ENCODE assay signal across 10 mouse cellular contexts in the genomic region with DNA sequence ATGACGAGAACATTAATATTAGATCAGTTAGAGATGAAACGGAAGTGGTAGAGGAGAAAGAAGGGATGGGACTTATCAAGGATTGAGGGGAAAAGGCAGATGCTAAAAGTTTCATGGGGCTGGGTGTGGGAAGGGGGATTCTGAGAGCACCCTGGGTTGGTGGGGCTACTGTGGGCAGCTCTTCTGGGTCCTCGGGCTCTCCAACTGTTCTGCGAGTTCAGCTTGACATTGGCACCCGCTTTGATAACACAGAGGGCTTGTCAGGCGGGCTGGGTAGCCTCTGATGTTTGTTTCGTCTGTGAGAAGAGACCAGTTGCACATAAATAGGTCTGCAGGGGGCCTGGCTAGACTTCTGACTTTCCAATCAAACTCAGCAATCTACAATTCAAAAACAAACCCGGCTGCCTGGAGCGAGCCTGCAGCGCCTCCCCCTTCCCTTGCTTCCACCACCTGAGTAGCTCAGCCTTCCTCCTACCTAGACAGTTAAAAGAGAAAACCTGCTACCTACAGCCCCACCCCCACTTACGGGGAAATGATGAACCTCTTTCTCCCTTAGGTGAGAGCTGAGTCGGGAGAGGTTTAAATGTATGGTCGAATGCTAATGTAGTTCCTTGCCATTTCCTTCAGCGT.
DNase-seq lines count a peak whose midpoint lies in the region; ATAC-seq lines count a peak whose summit lies in the region.
"Had no signal": no experiment of that assay in that cellular context is flagged by ENCODE, and none has a peak within 500 bp of the region (broad histone marks: within the 10 kb centered on the region; RNA-seq: fewer than 3 reads in every experiment).

No protein-coding gene starts in this region.

- no peak overlapping the region for H3K9ac ChIP-seq in neural tube, embryonic 12.5 days
- H3K9ac ChIP-seq in embryonic facial prominence, embryonic 14.5 days (ENCODE audit: low read depth, low read length) = no peak overlapping the region
- no peak overlapping the region for H3K9ac ChIP-seq in kidney, embryonic 15.5 days
- H3K9ac ChIP-seq in stomach, embryonic 16.5 days (ENCODE audit: low read length) = no peak overlapping the region

- 0 out of 2 replicates have a peak overlapping the region, but pooled peaks have one; percentile 24 for H3K4me2 ChIP-seq in neural tube, embryonic 12.5 days (replicated peaks)
- peak overlapping the region; percentile 30 for H3K4me2 ChIP-seq in embryonic facial prominence, embryonic 14.5 days (ENCODE audit: low read depth, low read length)
- peak overlapping the region; percentile 43 for H3K4me2 ChIP-seq in kidney, embryonic 15.5 days
- 0 out of 2 replicates have a peak overlapping the region, but pooled peaks have one; percentile 14 for H3K4me2 ChIP-seq in stomach, embryonic 16.5 days (ENCODE audit: low read depth, low read length)

- no peak overlapping the region for H3K4me3 ChIP-seq in neural tube, embryonic 12.5 days
- H3K4me3 ChIP-seq in embryonic facial prominence, embryonic 14.5 days (ENCODE audit: low read depth, low read length) = no peak overlapping the region
- no peak overlapping the region; the same call in 1 of the 2 replicates for H3K4me3 ChIP-seq in kidney, embryonic 15.5 days (replicated peaks)
- no peak overlapping the region for H3K4me3 ChIP-seq in stomach, embryonic 16.5 days (replicated peaks; ENCODE audit: low read length)

- ATAC-seq in neural tube, embryonic 12.5 days (ENCODE audit: low FRiP score, low read depth) = no peak
- ATAC-seq in embryonic facial prominence, embryonic 14.5 days (ENCODE audit: low read depth) = no peak
- ATAC-seq in kidney, embryonic 15.5 days (replicated peaks; ENCODE audit: low FRiP score) = no peak
- no peak for ATAC-seq in stomach, embryonic 16.5 days (ENCODE audit: insufficient read depth, low FRiP score)

- H3K4me1 ChIP-seq in neural tube, embryonic 12.5 days = peaks cover 10% of the 10 kb centered on the region
- no peaks in the 10 kb centered on the region for H3K4me1 ChIP-seq in embryonic facial prominence, embryonic 14.5 days (ENCODE audit: control insufficient read depth, insufficient read depth, low read length)
- peaks cover 15% of the 10 kb centered on the region for H3K4me1 ChIP-seq in kidney, embryonic 15.5 days
- H3K4me1 ChIP-seq in stomach, embryonic 16.5 days (ENCODE audit: control insufficient read depth, insufficient read depth, low read length) = no peaks in the 10 kb centered on the region

- WGBS in neural tube, embryonic 12.5 days = 2% methylated on average over 14 of the region's 14 CpGs
- WGBS in embryonic facial prominence, embryonic 14.5 days = 3% methylated on average over 14 of the region's 14 CpGs
- 3% methylated on average over 14 of the region's 14 CpGs for WGBS in kidney, embryonic 15.5 days
- 3% methylated on average over 14 of the region's 14 CpGs for WGBS in stomach, embryonic 16.5 days

- no peaks in the 10 kb centered on the region for H3K36me3 ChIP-seq in neural tube, embryonic 12.5 days
- H3K36me3 ChIP-seq in embryonic facial prominence, embryonic 14.5 days (ENCODE audit: control insufficient read depth, insufficient read depth, low read length) = no peaks in the 10 kb centered on the region
- H3K36me3 ChIP-seq in kidney, embryonic 15.5 days = no peaks in the 10 kb centered on the region
- H3K36me3 ChIP-seq in stomach, embryonic 16.5 days (ENCODE audit: control insufficient read depth, insufficient read depth, low read length) = no peaks in the 10 kb centered on the region

- no peaks in the 10 kb centered on the region for H3K9me3 ChIP-seq in neural tube, embryonic 12.5 days
- no peaks in the 10 kb centered on the region for H3K9me3 ChIP-seq in embryonic facial prominence, embryonic 14.5 days (ENCODE audit: control insufficient read depth, low read length)
- no peaks in the 10 kb centered on the region for H3K9me3 ChIP-seq in kidney, embryonic 15.5 days (replicated peaks)
- no peaks in the 10 kb centered on the region for H3K9me3 ChIP-seq in stomach, embryonic 16.5 days (replicated peaks; ENCODE audit: control insufficient read depth, low read length)

- peaks cover 30% of the 10 kb centered on the region for H3K27me3 ChIP-seq in neural tube, embryonic 12.5 days (replicated peaks)
- peaks cover 32% of the 10 kb centered on the region for H3K27me3 ChIP-seq in embryonic facial prominence, embryonic 14.5 days (replicated peaks; ENCODE audit: control insufficient read depth, insufficient read depth, low read length)
- peaks cover 54% of the 10 kb centered on the region for H3K27me3 ChIP-seq in kidney, embryonic 15.5 days
- H3K27me3 ChIP-seq in stomach, embryonic 16.5 days (ENCODE audit: control insufficient read depth, insufficient read depth, low read length) = peaks cover 12% of the 10 kb centered on the region

- H3K27ac ChIP-seq in neural tube, embryonic 12.5 days = no peak overlapping the region
- H3K27ac ChIP-seq in embryonic facial prominence, embryonic 14.5 days (replicated peaks; ENCODE audit: low read depth, low read length) = no peak overlapping the region
- H3K27ac ChIP-seq in kidney, embryonic 15.5 days = no peak overlapping the region
- no peak overlapping the region for H3K27ac ChIP-seq in stomach, embryonic 16.5 days (ENCODE audit: low read length)

- no peak for DNase-seq in neural tube, embryonic 10.5 days (ENCODE audit: extremely low spot score, low spot score)
- DNase-seq in embryonic facial prominence, embryonic 14.5 days (ENCODE audit: low spot score) = no peak
- no peak for DNase-seq in spleen, adult 18-20 months
- no peak for DNase-seq in left cerebral cortex, adult 18-20 months (ENCODE audit: low spot score in 2 of 2)
- DNase-seq: adrenal gland, postnatal 14 days; heart, postnatal 10 days; right cerebral cortex, postnatal 14 days had no signal
